Mouse (Mus musculus) intestine, embryonic 14.5 days (tissue): Measurements from ENCODE around the gene Leprot. TPM values are rescaled to one million over a fixed set of nuclear protein-coding genes. Genes with fewer than 3 reads are reported as not detected.
A peak's percentile ranks its signal among the peaks of the same experiment; 100 is the strongest.

Experiments used
- ATAC-seq: fragments of 200-750 bp; cut with Nextera tagmentation; replicated peaks from 2 replicates; pipeline ENCODE4 v1.8.0; 2017; ENCODE audit warnings: low read depth, moderate number of reproducible peaks, moderate TSS enrichment, moderate library complexity; ENCODE audit not compliant: low FRiP score, low TSS enrichment
- DNase-seq: peaks from one replicate; pipeline ENCODE4 v3.0.0-alpha.2; 2018; ENCODE audit warnings: low spot score
- H3K27ac ChIP-seq: fragments of 300-500 bp; sonication (generic); 2 replicates; pipeline ENCODE4 v1.5.1; 2014; ENCODE audit warnings: low read depth, mild to moderate bottlenecking, control low read depth
- H3K27me3 ChIP-seq: fragments of 300-500 bp; sonication (generic); replicated peaks from 2 replicates; pipeline ENCODE4 v1.6.1; 2014; ENCODE audit warnings: low read length, control low read depth; ENCODE audit not compliant: control insufficient read depth, insufficient read depth
- H3K36me3 ChIP-seq: fragments of 300-500 bp; sonication (generic); 2 replicates; pipeline ENCODE4 v1.6.1; 2014; ENCODE audit warnings: low read length, control low read depth; ENCODE audit not compliant: control insufficient read depth, insufficient read depth
- H3K4me1 ChIP-seq: fragments of 300-500 bp; sonication (generic); replicated peaks from 2 replicates; pipeline ENCODE4 v1.6.1; 2014; ENCODE audit warnings: low read length, control low read depth, mixed read lengths; ENCODE audit not compliant: control insufficient read depth, insufficient read depth
- H3K4me2 ChIP-seq: fragments of 300-500 bp; sonication (generic); 2 replicates; pipeline ENCODE4 v1.6.1; 2014; ENCODE audit warnings: low read length
- H3K4me3 ChIP-seq: fragments of 300-500 bp; sonication (generic); 2 replicates; pipeline ENCODE4 v1.5.1; 2014; ENCODE audit warnings: low read depth, low read length, control low read depth, mixed read lengths
- H3K9ac ChIP-seq: fragments of 300-500 bp; sonication (generic); 2 replicates; pipeline ENCODE4 v1.6.1; 2014; ENCODE audit warnings: mild to moderate bottlenecking, low read length
- H3K9me3 ChIP-seq: fragments of 300-500 bp; sonication (generic); 2 replicates; pipeline ENCODE4 v1.6.1; 2016; ENCODE audit warnings: low read length, control low read depth; ENCODE audit not compliant: control insufficient read depth
- WGBS: fragments of 180-500 bp; shearing (Covaris S2); extraction: QIAGEN DNeasy Blood & Tissue Kit; methylation state at CpG from one replicate; pipeline ENCODE4 v1.1.7; 2014; 5-methylcytosine and 5-hydroxymethylcytosine counted together
- polyA plus RNA-seq: library from polyadenylated mRNA; unstranded; fragments of >200 nt; fragmentation: Nextera tagmentation; extraction: Ambion mirVana; gene quantifications from 2 replicates; pipeline ENCODE4 v1.2.1, GENCODE M21; 2014

Leprot gene
- polyA plus RNA-seq, result 75.7 and 81.4 TPM in 2 replicates

- under 1% methylated on average over 38 of the region's 39 CpGs for WGBS
- peak within 1 kb of the TSS; percentile 88 for H3K4me3 ChIP-seq
- no peaks in the 10 kb centered on the region for H3K36me3 ChIP-seq
- H3K27me3 ChIP-seq, result no peaks in the 10 kb centered on the region
- DNase-seq (peak; percentile 100), ATAC-seq (peak; percentile 99)
- H3K27ac ChIP-seq, result peak within 1 kb of the TSS; percentile 89
- H3K9me3 ChIP-seq, result no peaks in the 10 kb centered on the region
- H3K4me1 ChIP-seq, result peaks cover 10% of the 10 kb centered on the region
- peak within 1 kb of the TSS; percentile 96 for H3K9ac ChIP-seq
- H3K4me2 ChIP-seq, result peak within 1 kb of the TSS; percentile 73
These were observed at the start of gene Leprot for GRCm38 (mm10) chr4:101647196-101647905. Gene Leprot (plus strand): TSS chr4:101647718.

- no peak overlapping the region for H3K9ac ChIP-seq
- H3K27me3 ChIP-seq, result no peaks in the 10 kb centered on the region
- ATAC-seq (no peak), DNase-seq (no peak)
- H3K27ac ChIP-seq, result no peak overlapping the region
- H3K4me2 ChIP-seq, result no peak overlapping the region
- no peak overlapping the region for H3K4me3 ChIP-seq
- H3K36me3 ChIP-seq, result no peaks in the 10 kb centered on the region
- H3K9me3 ChIP-seq, result no peaks in the 10 kb centered on the region
- no peaks in the 10 kb centered on the region for H3K4me1 ChIP-seq
These were observed 45.8 kb upstream of the Leprot start for GRCm38 (mm10) chr4:101601758-101602157.

- Histone ChIP-seq H3K36me3 (no peaks in the 10 kb centered on the region), H3K9ac (no peak overlapping the region), H3K4me3 (no peak overlapping the region), H3K27ac (no peak overlapping the region), H3K4me2 (no peak overlapping the region), H3K27me3 (no peaks in the 10 kb centered on the region), H3K9me3 (no peaks in the 10 kb centered on the region), H3K4me1 (no peaks in the 10 kb centered on the region)
- ATAC-seq (no peak), DNase-seq (no peak)
- 77% methylated on average over 3 of the region's 3 CpGs for WGBS
These were observed 43.9 kb upstream of the Leprot start for GRCm38 (mm10) chr4:101603635-101604034.

GRCm38 (mm10) chr4:101616520-101616919, 31.0 kb upstream of the Leprot start:
- Histone ChIP-seq H3K4me1 (no peaks in the 10 kb centered on the region), H3K27me3 (no peaks in the 10 kb centered on the region), H3K27ac (no peak overlapping the region), H3K4me3 (no peak overlapping the region), H3K9me3 (no peaks in the 10 kb centered on the region), H3K36me3 (no peaks in the 10 kb centered on the region), H3K9ac (no peak overlapping the region), H3K4me2 (no peak overlapping the region)
- no peak for DNase-seq
- ATAC-seq, result no peak
- WGBS, result 85% methylated on average over 5 of the region's 5 CpGs

- no peak overlapping the region for H3K4me3 ChIP-seq
- H3K4me2 ChIP-seq, result no peak overlapping the region
- ATAC-seq (no peak), DNase-seq (peak; percentile 13)
- no peak overlapping the region for H3K27ac ChIP-seq
- H3K9me3 ChIP-seq, result no peaks in the 10 kb centered on the region
- no peak overlapping the region for H3K9ac ChIP-seq
- no peaks in the 10 kb centered on the region for H3K27me3 ChIP-seq
- WGBS, result 69% methylated on average over 2 of the region's 2 CpGs
- no peaks in the 10 kb centered on the region for H3K36me3 ChIP-seq
- no peaks in the 10 kb centered on the region for H3K4me1 ChIP-seq
These were observed 29.8 kb upstream of the Leprot start for GRCm38 (mm10) chr4:101617742-101618141.

GRCm38 (mm10) chr4:101620206-101620605, 27.3 kb upstream of the Leprot start:
- H3K9me3 ChIP-seq, result no peaks in the 10 kb centered on the region
- DNase-seq, result no peak
- 57% methylated on average over 2 of the region's 2 CpGs for WGBS
- no peak overlapping the region for H3K4me3 ChIP-seq
- no peak overlapping the region for H3K4me2 ChIP-seq
- no peaks in the 10 kb centered on the region for H3K27me3 ChIP-seq
- no peaks in the 10 kb centered on the region for H3K4me1 ChIP-seq
- H3K36me3 ChIP-seq, result no peaks in the 10 kb centered on the region
- ATAC-seq, result no peak
- H3K27ac ChIP-seq, result no peak overlapping the region
- no peak overlapping the region for H3K9ac ChIP-seq

GRCm38 (mm10) chr4:101621241-101621640, 26.3 kb upstream of the Leprot start:
- ATAC-seq (no peak), DNase-seq (no peak)
- H3K27me3 ChIP-seq, result no peaks in the 10 kb centered on the region
- H3K36me3 ChIP-seq, result no peaks in the 10 kb centered on the region
- WGBS, result 85% methylated on average over 5 of the region's 5 CpGs
- H3K4me1 ChIP-seq, result no peaks in the 10 kb centered on the region
- no peak overlapping the region for H3K9ac ChIP-seq
- H3K4me3 ChIP-seq, result no peak overlapping the region
- no peak overlapping the region for H3K27ac ChIP-seq
- no peaks in the 10 kb centered on the region for H3K9me3 ChIP-seq
- H3K4me2 ChIP-seq, result no peak overlapping the region

GRCm38 (mm10) chr4:101625278-101625677, 22.2 kb upstream of the Leprot start:
- no peaks in the 10 kb centered on the region for H3K36me3 ChIP-seq
- H3K9ac ChIP-seq, result no peak overlapping the region
- H3K27ac ChIP-seq, result no peak overlapping the region
- H3K4me1 ChIP-seq, result no peaks in the 10 kb centered on the region
- 90% methylated on average over 5 of the region's 5 CpGs for WGBS
- ATAC-seq, result no peak
- no peak overlapping the region for H3K4me3 ChIP-seq
- no peak overlapping the region for H3K4me2 ChIP-seq
- H3K9me3 ChIP-seq, result no peaks in the 10 kb centered on the region
- DNase-seq, result no peak
- H3K27me3 ChIP-seq, result no peaks in the 10 kb centered on the region

- ATAC-seq, result no peak
These were observed 11.9 kb upstream of the Leprot start for GRCm38 (mm10) chr4:101635596-101635995.

More at GRCm38 (mm10) chr4:101635596-101635995, 11.9 kb upstream of the Leprot start:
- H3K4me1 ChIP-seq, result no peaks in the 10 kb centered on the region
- no peak for DNase-seq
- H3K27ac ChIP-seq, result no peak overlapping the region
- no peaks in the 10 kb centered on the region for H3K27me3 ChIP-seq
- H3K9me3 ChIP-seq, result no peaks in the 10 kb centered on the region
- no peak overlapping the region for H3K9ac ChIP-seq
- 65% methylated on average over 2 of the region's 2 CpGs for WGBS
- H3K36me3 ChIP-seq, result no peaks in the 10 kb centered on the region
- no peak overlapping the region for H3K4me2 ChIP-seq
- H3K4me3 ChIP-seq, result no peak overlapping the region
